Mouse (Mus musculus): Measurements from ENCODE around the gene Anks3. TPM values are rescaled to one million over a fixed set of nuclear protein-coding genes. Genes with fewer than 3 reads are reported as not detected.
A peak's percentile ranks its signal among the peaks of the same experiment; 100 is the strongest.

Gene Anks3
- total RNA-seq (2021), result 10 to 100 TPM; 75.8 to 98.0 TPM
- long read RNA-seq, experiment 1, transcript Anks3-201 (17 exons, 2,398 nt), result major isoform, 8 of 37 reads
- long read RNA-seq, experiment 1, partial matches to known transcripts, result 11 of 37 reads
- long read RNA-seq, experiment 1, other reads (novel, unspliced or antisense), result 16 of 37 reads
- long read RNA-seq, experiment 2, transcript Anks3-201 (17 exons, 2,398 nt), result major isoform, 12 of 50 reads
- long read RNA-seq, experiment 2, partial matches to known transcripts, result 10 of 50 reads
- long read RNA-seq, experiment 2, other reads (novel, unspliced or antisense), result 25 of 50 reads

- H3K27ac ChIP-seq, result peak within 1 kb of the TSS; percentile 97
- peak within 1 kb of the TSS; percentile 75 for H3K4me3 ChIP-seq
- TF ChIP-seq CTCF (conservative IDR thresholded peaks at IDR 0.05), result no peak
- peak; percentile 99 to 100 for DNase-seq (ENCODE audit: low spot score in 2 of 2)
These were observed at the start of gene Anks3 for GRCm38 (mm10) chr16:4963797-4964709. TSS of gene Anks3 (minus strand) at chr16:4964205.

DNA sequence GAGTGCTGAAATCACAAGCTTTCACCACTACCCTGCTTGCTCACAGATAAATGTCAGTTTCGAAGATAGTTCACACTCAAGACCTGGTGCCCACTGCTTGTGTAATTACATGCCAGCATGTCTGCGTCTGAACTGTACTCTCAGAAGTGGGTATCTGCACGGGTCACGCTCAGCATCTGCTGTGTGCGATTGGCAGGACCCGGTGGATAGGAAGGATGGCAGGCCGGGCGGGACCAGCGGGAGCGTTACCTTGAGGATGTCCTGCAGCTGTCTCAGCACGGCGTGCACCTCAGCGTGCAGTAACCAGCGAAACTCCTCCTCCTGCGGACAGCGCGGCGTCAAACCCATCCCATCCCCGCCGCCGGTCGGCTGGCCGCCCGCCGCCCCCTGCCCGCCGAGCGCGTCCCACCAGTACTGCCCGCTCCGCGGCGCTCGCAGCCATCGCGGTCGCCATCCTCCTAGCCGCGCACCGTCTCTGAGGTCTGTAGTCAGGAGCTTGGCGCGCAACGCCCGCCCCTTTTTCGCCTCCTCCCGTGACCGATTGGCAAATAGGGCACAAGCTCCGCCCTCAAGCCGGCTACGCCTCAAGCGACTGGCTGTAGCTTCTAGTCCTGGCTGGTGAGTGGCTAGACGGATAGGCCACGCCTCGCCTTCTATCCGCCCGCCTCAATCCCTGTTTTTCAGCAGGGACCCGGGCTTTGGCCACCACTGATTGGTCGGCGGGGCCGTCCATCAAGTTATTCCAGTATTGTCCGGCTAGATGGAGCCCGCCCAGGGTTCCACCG, 49.2 kb upstream of the Anks3 start, which contains the start of gene Rogdi:
Gene Rogdi (minus strand): TSS at position 500 of the 785 bp plus-strand sequence.
- Histone ChIP-seq H3K27ac (peak within 1 kb of the TSS; percentile 95), H3K4me3 (peak within 1 kb of the TSS; percentile 93)
- peak; percentile 97 to 99 for DNase-seq (ENCODE audit: low spot score in 2 of 2)
- TF ChIP-seq CTCF (conservative IDR thresholded peaks at IDR 0.05), result peak; percentile 39

- Histone ChIP-seq H3K4me3 (peak overlapping the region; percentile 93), H3K27ac (peak overlapping the region; percentile 95)
- peak in 1 of 2 experiments; percentile 25 for DNase-seq (ENCODE audit: low spot score in 2 of 2)
- no peak for TF ChIP-seq CTCF (conservative IDR thresholded peaks at IDR 0.05)
These were observed 48.3 kb upstream of the Anks3 start for GRCm38 (mm10) chr16:5012036-5013005.

DNA sequence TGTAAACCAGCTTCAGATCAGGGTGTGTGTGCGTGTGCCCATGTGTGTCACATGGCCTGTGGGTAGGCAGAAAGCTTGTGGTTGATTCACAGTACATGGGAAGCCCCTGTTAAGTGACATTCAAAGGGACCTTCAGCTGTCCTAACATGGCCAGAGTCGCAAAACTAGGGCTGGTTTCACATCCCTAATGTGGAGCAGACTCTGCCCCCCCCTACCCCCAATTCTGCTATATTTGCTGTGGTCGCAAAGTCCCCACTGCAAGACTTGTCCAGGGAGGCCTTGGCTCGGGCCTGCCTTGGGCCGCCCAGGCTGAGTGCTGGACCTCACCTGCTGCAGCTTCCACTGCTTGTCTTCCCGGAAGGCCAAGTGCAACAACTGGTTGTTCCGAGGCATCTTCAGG, 47.3 kb upstream of the Anks3 start:
- no peak for DNase-seq (ENCODE audit: low spot score in 2 of 2)
- H3K4me3 ChIP-seq, result peak overlapping the region; percentile 21
- TF ChIP-seq CTCF (conservative IDR thresholded peaks at IDR 0.05), result no peak
- peak overlapping the region; percentile 79 for H3K27ac ChIP-seq

DNA sequence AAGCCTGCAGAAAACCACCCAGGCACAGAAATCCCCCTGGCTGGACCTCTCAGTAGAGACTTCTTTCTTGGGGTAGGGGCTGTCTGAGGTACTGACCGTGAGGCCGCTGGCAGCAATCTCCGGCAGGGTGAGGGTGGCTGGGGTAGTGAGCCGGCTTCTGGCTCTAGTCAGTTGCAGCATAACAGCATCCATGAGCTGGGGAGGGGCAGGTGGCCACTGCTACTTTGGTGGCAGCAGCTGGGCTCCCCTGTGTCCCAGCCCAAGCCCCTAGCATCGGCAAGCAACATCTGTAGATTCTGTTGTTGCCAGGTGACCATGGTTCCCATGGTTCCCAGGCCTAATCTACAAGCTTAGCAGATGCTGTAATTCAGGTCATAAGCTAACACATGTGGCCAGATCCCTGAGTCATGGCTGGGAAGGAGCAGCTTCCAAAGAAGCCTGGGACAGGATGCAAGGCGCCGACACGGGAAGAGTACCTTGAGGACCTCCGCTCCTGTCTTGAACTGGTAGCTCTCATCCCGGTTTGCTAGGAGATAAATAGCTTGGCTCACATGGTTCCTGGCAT, 46.4 kb upstream of the Anks3 start:
- Histone ChIP-seq H3K27ac (peak overlapping the region; percentile 79), H3K4me3 (peak overlapping the region; percentile 21)
- DNase-seq (ENCODE audit: low spot score in 2 of 2), result no peak
- no peak for TF ChIP-seq CTCF (conservative IDR thresholded peaks at IDR 0.05)

DNA sequence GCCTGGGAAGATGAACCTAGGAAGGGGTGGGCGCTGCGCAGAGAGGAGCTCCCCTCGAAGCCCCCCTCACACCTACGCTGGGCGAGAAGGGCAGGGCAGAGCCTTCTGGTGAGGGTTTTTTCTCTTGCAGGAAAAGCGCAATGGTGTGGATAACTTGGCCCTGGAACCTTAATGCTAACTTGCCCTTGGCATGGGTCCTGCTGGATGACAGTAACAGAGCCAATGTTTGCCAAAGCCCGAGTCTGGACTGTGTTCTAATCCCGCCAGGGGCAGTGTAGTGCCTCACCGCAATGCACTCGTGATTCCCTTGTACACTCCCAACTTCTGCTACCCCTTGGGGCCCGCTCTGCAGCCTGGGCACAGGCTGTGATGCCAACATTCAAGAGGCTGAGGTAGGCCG, 44.1 kb upstream of the Anks3 start:
- no peak for DNase-seq (ENCODE audit: low spot score in 2 of 2)
- no peak overlapping the region for H3K27ac ChIP-seq
- no peak for TF ChIP-seq CTCF (conservative IDR thresholded peaks at IDR 0.05)
- no peak overlapping the region for H3K4me3 ChIP-seq

DNA sequence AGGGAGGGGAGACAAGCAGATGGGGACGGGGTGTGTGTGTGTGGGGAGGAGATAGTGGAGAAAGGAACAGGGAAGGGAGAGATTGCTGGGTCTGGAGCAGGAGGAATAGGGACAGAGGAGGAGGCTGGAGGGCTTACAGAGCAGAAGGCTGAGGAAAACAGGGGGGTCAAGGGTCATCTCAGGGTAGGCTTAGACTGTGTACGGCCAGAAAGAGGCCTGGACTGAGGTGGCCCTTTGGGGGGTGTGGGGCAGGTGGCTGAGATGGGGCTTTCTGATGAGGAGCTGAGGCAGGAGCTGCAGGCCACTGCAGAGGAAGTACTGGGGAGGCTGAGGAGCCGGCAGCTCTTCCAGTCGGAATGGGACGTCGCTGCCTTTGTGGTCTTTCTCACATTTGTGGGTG, 43.5 kb upstream of the Anks3 start:
- Histone ChIP-seq H3K4me3 (no peak overlapping the region), H3K27ac (no peak overlapping the region)
- no peak for DNase-seq (ENCODE audit: low spot score in 2 of 2)
- no peak for TF ChIP-seq CTCF (conservative IDR thresholded peaks at IDR 0.05)

DNA sequence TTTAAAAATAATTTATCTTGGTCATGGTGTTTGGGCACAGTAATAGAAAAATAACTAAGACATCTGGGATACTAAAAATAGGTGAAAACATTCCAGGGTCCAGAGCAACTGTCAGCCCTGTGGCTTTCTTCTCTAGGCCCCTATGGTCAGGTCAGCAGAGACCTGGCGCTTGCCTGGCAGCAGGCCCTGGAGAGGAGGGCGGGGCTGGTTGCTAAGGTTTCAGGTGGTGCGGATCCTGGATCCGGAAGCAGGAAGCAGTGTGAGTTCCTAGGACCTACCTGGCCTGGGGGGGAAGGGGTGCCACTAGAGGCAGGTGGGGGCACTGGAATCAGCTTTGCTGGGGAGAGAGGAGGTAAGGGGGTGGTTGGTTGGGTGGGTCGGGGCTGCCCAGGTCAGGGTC, 43.1 kb upstream of the Anks3 start, which contains the start of gene Smim22:
Gene Smim22 (plus strand): TSS at position 222 of the 400 bp plus-strand sequence.
- TF ChIP-seq CTCF (conservative IDR thresholded peaks at IDR 0.05), result no peak
- DNase-seq (ENCODE audit: low spot score in 2 of 2), result no peak
- H3K27ac ChIP-seq, result no peak within 1 kb of the TSS
- no peak within 1 kb of the TSS for H3K4me3 ChIP-seq

DNA sequence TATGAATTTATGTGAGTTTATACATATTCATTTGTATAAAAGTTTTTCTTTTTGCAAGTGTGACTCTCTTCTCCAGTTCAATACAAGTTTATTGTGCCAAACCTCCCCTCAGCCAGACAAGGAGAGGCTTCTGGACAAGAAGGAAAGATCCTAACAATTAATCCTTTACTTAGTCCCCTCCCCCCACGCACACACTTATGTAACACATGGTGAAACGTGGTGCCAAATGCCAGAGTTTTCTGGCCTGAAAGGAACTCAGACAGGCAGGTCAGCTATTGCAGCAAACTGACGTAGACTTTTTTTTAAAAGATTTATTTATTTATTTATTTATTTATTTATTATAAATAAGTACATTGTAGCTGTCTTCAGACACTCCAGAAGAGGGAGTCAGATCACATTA, 36.6 kb upstream of the Anks3 start:
- DNase-seq (ENCODE audit: low spot score in 2 of 2), result no peak
- Histone ChIP-seq H3K4me3 (no peak overlapping the region), H3K27ac (no peak overlapping the region)
- no peak for TF ChIP-seq CTCF (conservative IDR thresholded peaks at IDR 0.05)

GRCm38 (mm10) chr16:4998984-4999383, 35.0 kb upstream of the Anks3 start:
- no peak for DNase-seq (ENCODE audit: low spot score in 2 of 2)
- no peak overlapping the region for H3K4me3 ChIP-seq
- H3K27ac ChIP-seq, result no peak overlapping the region
- TF ChIP-seq CTCF (conservative IDR thresholded peaks at IDR 0.05), result no peak

GRCm38 (mm10) chr16:4997553-4997952, 33.5 kb upstream of the Anks3 start, which contains the start of gene Sept12:
TSS of gene Sept12 (minus strand) at chr16:4997852.
- H3K27ac ChIP-seq, result no peak within 1 kb of the TSS
- DNase-seq (ENCODE audit: low spot score in 2 of 2), result no peak
- TF ChIP-seq CTCF (conservative IDR thresholded peaks at IDR 0.05), result no peak
- H3K4me3 ChIP-seq, result no peak within 1 kb of the TSS

Data from layer of hippocampus, adult 2 months (tissue).